Mouse (Mus musculus) lung, adult 2 months (tissue): ENCODE measurements around the gene Gan. TPM values are rescaled to one million over a fixed set of nuclear protein-coding genes. Genes with fewer than 3 reads are reported as not detected.

Source experiments
- DNase-seq: peaks from one replicate; pipeline ENCODE4 v3.0.0; 2022
- H3K4me1 ChIP-seq: fragments of 200-500 bp; 2 replicates; pipeline ENCODE4 v1.6.1; 2011; ENCODE audit warnings: low read length; ENCODE audit not compliant: control insufficient read depth, insufficient read depth
- H3K4me3 ChIP-seq: fragments of 200-500 bp; replicated peaks from 2 replicates; pipeline ENCODE3; 2011; ENCODE audit warnings: low read depth, mild to moderate bottlenecking, control low read depth, low read length; ENCODE audit errors: extremely low read depth
- CTCF ChIP-seq: fragments of 200-500 bp; IDR thresholded peaks from 2 replicates; pipeline ENCODE4 v1.5.1; 2011; ENCODE audit warnings: mild to moderate bottlenecking, low read length, control low read depth; ENCODE audit not compliant: insufficient read depth
- POLR2A ChIP-seq: fragments of 200-500 bp; IDR thresholded peaks from 2 replicates; pipeline ENCODE4 v1.6.1; 2011; ENCODE audit warnings: low read depth, mild to moderate bottlenecking, control low read depth, low read length, borderline replicate concordance; ENCODE audit errors: extremely low read depth
- WGBS: fragments of 180-500 bp; shearing (Covaris S2); methylation state at CpG from one replicate; pipeline ENCODE4 v1.1.7; 2018; 5-methylcytosine and 5-hydroxymethylcytosine counted together
- polyA plus RNA-seq: library from polyadenylated mRNA; depleted of rRNA; stranded (reverse); fragments of >200 nt; gene quantifications from 2 replicates; pipeline ENCODE4 v1.2.3, GENCODE M21; 2012; rRNA removed

Gan gene
- 5.6 and 8.6 TPM in 2 replicates for polyA plus RNA-seq

GRCm38 (mm10) chr8:117158135-117158761 lies at the start of gene Gan:
TSS of gene Gan (plus strand) at chr8:117158135.
- Histone ChIP-seq H3K4me1 (peaks cover 12% of the 10 kb centered on the region; the same call in 1 of the 2 replicates), H3K4me3 (peak within 1 kb of the TSS; percentile 90)
- WGBS = under 1% methylated on average over 65 of the region's 65 CpGs
- peak; percentile 57 for DNase-seq
- TF ChIP-seq POLR2A (no peak), CTCF (no peak)

- Histone ChIP-seq H3K4me3 (no peak overlapping the region), H3K4me1 (no peaks in the 10 kb centered on the region)
- WGBS = 91% methylated on average over 19 of the region's 19 CpGs
- TF ChIP-seq CTCF (peak; percentile 33; the same call in 1 of the 2 replicates), POLR2A (no peak)
- DNase-seq = no peak
Measured at GRCm38 (mm10) chr8:117109018-117109711, 48.8 kb upstream of the Gan start.

- DNase-seq = peak; percentile 79
- TF ChIP-seq POLR2A = no peak
- TF ChIP-seq CTCF = peak; percentile 62
- no peak overlapping the region for H3K4me3 ChIP-seq
- no peaks in the 10 kb centered on the region for H3K4me1 ChIP-seq
- WGBS = 32% methylated on average over 16 of the region's 16 CpGs
Measured at GRCm38 (mm10) chr8:117109801-117110390, 48.0 kb upstream of the Gan start.

- Histone ChIP-seq H3K4me1 (no peaks in the 10 kb centered on the region), H3K4me3 (no peak overlapping the region)
- peak; percentile 70 for DNase-seq
- WGBS = 54% methylated on average over 3 of the region's 3 CpGs
- TF ChIP-seq POLR2A = no peak
- TF ChIP-seq CTCF = no peak
Measured at GRCm38 (mm10) chr8:117111641-117112040, 46.3 kb upstream of the Gan start.

- TF ChIP-seq POLR2A (no peak), CTCF (no peak)
- no peak for DNase-seq
- 57% methylated on average over 8 of the region's 8 CpGs for WGBS
- no peak overlapping the region for H3K4me3 ChIP-seq
- H3K4me1 ChIP-seq = no peaks in the 10 kb centered on the region
Measured at GRCm38 (mm10) chr8:117112261-117112660, 45.7 kb upstream of the Gan start.

- WGBS = 42% methylated on average over 6 of the region's 6 CpGs
- no peak for TF ChIP-seq CTCF
- TF ChIP-seq POLR2A = no peak
- H3K4me1 ChIP-seq = no peaks in the 10 kb centered on the region
- DNase-seq = no peak
- no peak overlapping the region for H3K4me3 ChIP-seq
Measured at GRCm38 (mm10) chr8:117115094-117115493, 42.8 kb upstream of the Gan start.

GRCm38 (mm10) chr8:117115676-117116446 lies 42.1 kb upstream of the Gan start:
- WGBS = 15% methylated on average over 13 of the region's 13 CpGs
- Histone ChIP-seq H3K4me3 (no peak overlapping the region), H3K4me1 (no peaks in the 10 kb centered on the region)
- DNase-seq = peak; percentile 64
- TF ChIP-seq CTCF = no peak
- no peak for TF ChIP-seq POLR2A

GRCm38 (mm10) chr8:117116534-117116933 lies 41.4 kb upstream of the Gan start:
- Histone ChIP-seq H3K4me3 (no peak overlapping the region), H3K4me1 (no peaks in the 10 kb centered on the region)
- DNase-seq = no peak
- 64% methylated on average over 7 of the region's 7 CpGs for WGBS
- no peak for TF ChIP-seq POLR2A
- TF ChIP-seq CTCF = no peak

GRCm38 (mm10) chr8:117118409-117118808 lies 39.5 kb upstream of the Gan start:
- DNase-seq = no peak
- WGBS = 88% methylated on average over 9 of the region's 9 CpGs
- no peak overlapping the region for H3K4me3 ChIP-seq
- TF ChIP-seq CTCF = no peak
- TF ChIP-seq POLR2A = no peak
- no peaks in the 10 kb centered on the region for H3K4me1 ChIP-seq

- 61% methylated on average over 8 of the region's 8 CpGs for WGBS
- 0 out of 2 replicates have a peak, but pooled peaks cover 3% of the 10 kb centered on the region for H3K4me1 ChIP-seq
- no peak for DNase-seq
- TF ChIP-seq POLR2A = no peak
- no peak for TF ChIP-seq CTCF
- no peak overlapping the region for H3K4me3 ChIP-seq
Measured at GRCm38 (mm10) chr8:117121277-117121676, 36.7 kb upstream of the Gan start.
